Mouse (Mus musculus) splenic B cell, adult 2 months (primary cell): ENCODE measurements around the gene Rdx.

Source experiments
- DNase-seq: peaks from one replicate; pipeline ENCODE4 v3.0.0-alpha.2; 2011; ENCODE audit warnings: low read depth, low spot score
- H3K27me3 ChIP-seq: 2 replicates; pipeline ENCODE4 v1.6.1; 2012; ENCODE audit warnings: mild to moderate bottlenecking, low read length, moderate library complexity, mixed read lengths; ENCODE audit not compliant: control insufficient read depth, poor library complexity, insufficient read depth, severe bottlenecking
- H3K36me3 ChIP-seq: 2 replicates; pipeline ENCODE4 v1.6.1; 2012; ENCODE audit warnings: mild to moderate bottlenecking, low read length, moderate library complexity, mixed read lengths; ENCODE audit not compliant: control insufficient read depth, poor library complexity, insufficient read depth, severe bottlenecking

Rdx gene

GRCm38 (mm10) chr9:52110738-52111137 is 63.8 kb downstream of the Rdx start:
- no peak for DNase-seq
- Histone ChIP-seq H3K27me3 (no peaks in the 10 kb centered on the region), H3K36me3 (no peaks in the 10 kb centered on the region)

- no peaks in the 10 kb centered on the region for H3K27me3 ChIP-seq
- H3K36me3 ChIP-seq: no peaks in the 10 kb centered on the region
- no peak for DNase-seq
Observed at GRCm38 (mm10) chr9:52113091-52113490, 66.1 kb downstream of the Rdx start.

GRCm38 (mm10) chr9:52119212-52119611 is 72.2 kb downstream of the Rdx start:
- no peaks in the 10 kb centered on the region for H3K36me3 ChIP-seq

GRCm38 (mm10) chr9:52125225-52125624 is 78.3 kb downstream of the Rdx start:
- no peaks in the 10 kb centered on the region for H3K36me3 ChIP-seq
- no peak for DNase-seq
- no peaks in the 10 kb centered on the region for H3K27me3 ChIP-seq

More at GRCm38 (mm10) chr9:52119212-52119611, 72.2 kb downstream of the Rdx start:
- no peaks in the 10 kb centered on the region for H3K27me3 ChIP-seq
- no peak for DNase-seq

- H3K27me3 ChIP-seq: no peaks in the 10 kb centered on the region
- DNase-seq: no peak
- no peaks in the 10 kb centered on the region for H3K36me3 ChIP-seq
Observed at GRCm38 (mm10) chr9:52130348-52130747, 83.4 kb downstream of the Rdx start.

- DNase-seq: no peak
- no peaks in the 10 kb centered on the region for H3K27me3 ChIP-seq
- H3K36me3 ChIP-seq: no peaks in the 10 kb centered on the region
Observed at GRCm38 (mm10) chr9:52132771-52133170, 85.8 kb downstream of the Rdx start.
